Mouse (Mus musculus): Measurements from ENCODE around the gene Teddm1b. TPM values are rescaled to one million over a fixed set of nuclear protein-coding genes. Genes with fewer than 3 reads are reported as not detected.
A peak's percentile ranks its signal among the peaks of the same experiment; 100 is the strongest.
"Not testable (repeated sequence)": the region's sequence is repeated elsewhere in the genome, so short reads cannot be mapped to it uniquely, and the experiment has no call there.

The Teddm1b gene
- not detected in 2 replicates for polyA plus RNA-seq (2012; rRNA removed)

GRCm38 (mm10) chr1:153874045-153874444 is at the start of gene Teddm1b:
Gene Teddm1b (plus strand): TSS chr1:153874345.
- WGBS, result 85% methylated on average over 6 of the region's 6 CpGs
- no peak for TF ChIP-seq POLR2A (IDR thresholded peaks at IDR 0.05; ENCODE audit: borderline replicate concordance, insufficient read depth, low read length)
- no peak for TF ChIP-seq CTCF (IDR thresholded peaks at IDR 0.05; ENCODE audit: borderline replicate concordance, insufficient read depth, low read depth, low read length)
- H3K4me3 ChIP-seq (replicated peaks; ENCODE audit: insufficient read depth, low read depth, low read length), result no peak within 1 kb of the TSS
- no peak within 1 kb of the TSS for H3K27ac ChIP-seq (ENCODE audit: insufficient read depth, low read length)
- DNase-seq, result no peak
- H3K4me1 ChIP-seq (ENCODE audit: control insufficient read depth, insufficient read depth, low read length), result no peaks in the 10 kb centered on the region
- H3K27me3 ChIP-seq (ENCODE audit: control insufficient read depth, insufficient read depth, low read length), result no peaks in the 10 kb centered on the region

GRCm38 (mm10) chr1:153830746-153831145 is 43.4 kb upstream of the Teddm1b start:
- no peak for TF ChIP-seq CTCF (IDR thresholded peaks at IDR 0.05; ENCODE audit: borderline replicate concordance, insufficient read depth, low read depth, low read length)
- TF ChIP-seq POLR2A (IDR thresholded peaks at IDR 0.05; ENCODE audit: borderline replicate concordance, insufficient read depth, low read length), result no peak
- Histone ChIP-seq H3K27me3 (ENCODE audit: control insufficient read depth, insufficient read depth, low read length) (no peaks in the 10 kb centered on the region), H3K27ac (ENCODE audit: insufficient read depth, low read length) (no peak overlapping the region), H3K4me1 (ENCODE audit: control insufficient read depth, insufficient read depth, low read length) (no peaks in the 10 kb centered on the region), H3K4me3 (replicated peaks; ENCODE audit: insufficient read depth, low read depth, low read length) (no peak overlapping the region)
- 74% methylated on average over 4 of the region's 4 CpGs for WGBS
- no peak for DNase-seq

- WGBS, result 91% methylated on average over 4 of the region's 4 CpGs
These were observed 38.1 kb upstream of the Teddm1b start for GRCm38 (mm10) chr1:153836036-153836435.

GRCm38 (mm10) chr1:153842121-153842740 is 31.9 kb upstream of the Teddm1b start:
- DNase-seq, result no peak
- H3K27ac ChIP-seq (ENCODE audit: insufficient read depth, low read length), result no peak overlapping the region
- WGBS, result 82% methylated on average over 11 of the region's 11 CpGs
- TF ChIP-seq POLR2A (IDR thresholded peaks at IDR 0.05; ENCODE audit: borderline replicate concordance, insufficient read depth, low read length), result no peak
- TF ChIP-seq CTCF (IDR thresholded peaks at IDR 0.05; ENCODE audit: borderline replicate concordance, insufficient read depth, low read depth, low read length), result no peak
- no peak overlapping the region for H3K4me3 ChIP-seq (replicated peaks; ENCODE audit: insufficient read depth, low read depth, low read length)
- H3K4me1 ChIP-seq (ENCODE audit: control insufficient read depth, insufficient read depth, low read length), result no peaks in the 10 kb centered on the region
- H3K27me3 ChIP-seq (ENCODE audit: control insufficient read depth, insufficient read depth, low read length), result no peaks in the 10 kb centered on the region

More at GRCm38 (mm10) chr1:153836036-153836435, 38.1 kb upstream of the Teddm1b start:
- no peaks in the 10 kb centered on the region for H3K27me3 ChIP-seq (ENCODE audit: control insufficient read depth, insufficient read depth, low read length)
- no peak for DNase-seq
- no peak overlapping the region for H3K27ac ChIP-seq (ENCODE audit: insufficient read depth, low read length)
- H3K4me3 ChIP-seq (replicated peaks; ENCODE audit: insufficient read depth, low read depth, low read length), result no peak overlapping the region
- no peaks in the 10 kb centered on the region for H3K4me1 ChIP-seq (ENCODE audit: control insufficient read depth, insufficient read depth, low read length)
- TF ChIP-seq POLR2A (IDR thresholded peaks at IDR 0.05; ENCODE audit: borderline replicate concordance, insufficient read depth, low read length) (no peak), CTCF (IDR thresholded peaks at IDR 0.05; ENCODE audit: borderline replicate concordance, insufficient read depth, low read depth, low read length) (no peak)

GRCm38 (mm10) chr1:153844042-153844441 is 30.1 kb upstream of the Teddm1b start, which contains the start of gene Rgsl1:
Gene Rgsl1 (minus strand): TSS chr1:153844142.
- TF ChIP-seq POLR2A (IDR thresholded peaks at IDR 0.05; ENCODE audit: borderline replicate concordance, insufficient read depth, low read length) (no peak), CTCF (IDR thresholded peaks at IDR 0.05; ENCODE audit: borderline replicate concordance, insufficient read depth, low read depth, low read length) (no peak)
- no peak for DNase-seq
- Histone ChIP-seq H3K27ac (ENCODE audit: insufficient read depth, low read length) (no peak within 1 kb of the TSS), H3K4me3 (replicated peaks; ENCODE audit: insufficient read depth, low read depth, low read length) (no peak within 1 kb of the TSS), H3K4me1 (ENCODE audit: control insufficient read depth, insufficient read depth, low read length) (no peaks in the 10 kb centered on the region), H3K27me3 (ENCODE audit: control insufficient read depth, insufficient read depth, low read length) (no peaks in the 10 kb centered on the region)
- WGBS, result 95% methylated on average over 8 of the region's 8 CpGs

GRCm38 (mm10) chr1:153846420-153846819 is 27.7 kb upstream of the Teddm1b start:
- Histone ChIP-seq H3K27ac (ENCODE audit: insufficient read depth, low read length) (no peak overlapping the region), H3K4me3 (replicated peaks; ENCODE audit: insufficient read depth, low read depth, low read length) (no peak overlapping the region), H3K27me3 (ENCODE audit: control insufficient read depth, insufficient read depth, low read length) (no peaks in the 10 kb centered on the region), H3K4me1 (ENCODE audit: control insufficient read depth, insufficient read depth, low read length) (no peaks in the 10 kb centered on the region)
- TF ChIP-seq CTCF (IDR thresholded peaks at IDR 0.05; ENCODE audit: borderline replicate concordance, insufficient read depth, low read depth, low read length) (no peak), POLR2A (IDR thresholded peaks at IDR 0.05; ENCODE audit: borderline replicate concordance, insufficient read depth, low read length) (no peak)
- no peak for DNase-seq
- WGBS, result 89% methylated on average over 7 of the region's 7 CpGs

GRCm38 (mm10) chr1:153846867-153847266 is 27.3 kb upstream of the Teddm1b start:
- no peaks in the 10 kb centered on the region for H3K4me1 ChIP-seq (ENCODE audit: control insufficient read depth, insufficient read depth, low read length)
- WGBS, result 27% methylated on average over 6 of the region's 6 CpGs
- no peak overlapping the region for H3K4me3 ChIP-seq (replicated peaks; ENCODE audit: insufficient read depth, low read depth, low read length)
- no peaks in the 10 kb centered on the region for H3K27me3 ChIP-seq (ENCODE audit: control insufficient read depth, insufficient read depth, low read length)
- DNase-seq, result no peak
- H3K27ac ChIP-seq (ENCODE audit: insufficient read depth, low read length), result no peak overlapping the region
- TF ChIP-seq CTCF (IDR thresholded peaks at IDR 0.05; ENCODE audit: borderline replicate concordance, insufficient read depth, low read depth, low read length) (peak; percentile 21; the same call in 1 of the 2 replicates), POLR2A (IDR thresholded peaks at IDR 0.05; ENCODE audit: borderline replicate concordance, insufficient read depth, low read length) (no peak)

GRCm38 (mm10) chr1:153852696-153853095 is 21.4 kb upstream of the Teddm1b start:
- 87% methylated on average over 7 of the region's 7 CpGs for WGBS

More at GRCm38 (mm10) chr1:153852696-153853095, 21.4 kb upstream of the Teddm1b start:
- DNase-seq; H3K4me1 ChIP-seq (ENCODE audit: control insufficient read depth, insufficient read depth, low read length); H3K4me3 ChIP-seq (replicated peaks; ENCODE audit: insufficient read depth, low read depth, low read length); H3K27ac ChIP-seq (ENCODE audit: insufficient read depth, low read length); H3K27me3 ChIP-seq (ENCODE audit: control insufficient read depth, insufficient read depth, low read length): not testable (repeated sequence)
